Mouse (Mus musculus) embryonic facial prominence, embryonic 14.5 days (tissue): ENCODE results near the gene Tmem184b. TPM values are rescaled to one million over a fixed set of nuclear protein-coding genes. Genes with fewer than 3 reads are reported as not detected.

Experiments
- ATAC-seq: fragments of 200-750 bp; cut with Nextera tagmentation; 2 replicates; pipeline ENCODE4 v1.8.0; 2017; ENCODE audit warnings: low read depth, moderate number of reproducible peaks, moderate TSS enrichment
- DNase-seq: peaks from one replicate; pipeline ENCODE4 v3.0.0-alpha.2; 2015; ENCODE audit warnings: low spot score
- H3K27ac ChIP-seq: fragments of 300-500 bp; sonication (generic); replicated peaks from 2 replicates; pipeline ENCODE4 v1.5.1; 2014; ENCODE audit warnings: low read depth, mild to moderate bottlenecking, low read length, moderate library complexity
- H3K27me3 ChIP-seq: fragments of 300-500 bp; sonication (generic); replicated peaks from 2 replicates; pipeline ENCODE4 v1.6.1; 2014; ENCODE audit warnings: low read length; ENCODE audit not compliant: control insufficient read depth, insufficient read depth
- H3K36me3 ChIP-seq: fragments of 300-500 bp; sonication (generic); 2 replicates; pipeline ENCODE4 v1.6.1; 2014; ENCODE audit warnings: low read length, mixed read lengths; ENCODE audit not compliant: control insufficient read depth, insufficient read depth
- H3K4me1 ChIP-seq: fragments of 300-500 bp; sonication (generic); 2 replicates; pipeline ENCODE4 v1.6.1; 2014; ENCODE audit warnings: antibody characterized with exemption, low read length; ENCODE audit not compliant: control insufficient read depth, insufficient read depth
- H3K4me2 ChIP-seq: fragments of 300-500 bp; sonication (generic); 2 replicates; pipeline ENCODE4 v1.6.1; 2014; ENCODE audit warnings: low read depth, mild to moderate bottlenecking, low read length, moderate library complexity, mixed read lengths
- H3K4me3 ChIP-seq: fragments of 300-500 bp; sonication (generic); 2 replicates; pipeline ENCODE4 v1.5.1; 2014; ENCODE audit warnings: low read depth, mild to moderate bottlenecking, low read length
- H3K9ac ChIP-seq: fragments of 300-500 bp; sonication (generic); 2 replicates; pipeline ENCODE4 v1.6.1; 2014; ENCODE audit warnings: low read depth, mild to moderate bottlenecking, low read length, moderate library complexity, mixed read lengths
- H3K9me3 ChIP-seq: fragments of 300-500 bp; sonication (generic); 2 replicates; pipeline ENCODE4 v1.6.1; 2016; ENCODE audit warnings: low read length; ENCODE audit not compliant: control insufficient read depth
- WGBS: fragments of 180-500 bp; shearing (Covaris S2); extraction: QIAGEN DNeasy Blood & Tissue Kit; methylation state at CpG from one replicate; pipeline ENCODE4 v1.1.7; 2014; 5-methylcytosine and 5-hydroxymethylcytosine counted together
- polyA plus RNA-seq: library from polyadenylated mRNA; unstranded; fragments of >200 nt; fragmentation: Nextera tagmentation; extraction: Ambion mirVana; gene quantifications from 2 replicates; pipeline ENCODE4 v1.2.1, GENCODE M21; 2014

The Tmem184b gene
- polyA plus RNA-seq, 1 experiment from 2014 or later = 77.6 TPM

- ATAC-seq (no peak), DNase-seq (no peak)
- Histone ChIP-seq H3K4me2 (no peak overlapping the region), H3K27ac (no peak overlapping the region), H3K4me3 (no peak overlapping the region), H3K36me3 (peaks cover 74% of the 10 kb centered on the region), H3K4me1 (no peaks in the 10 kb centered on the region), H3K9ac (no peak overlapping the region), H3K9me3 (no peaks in the 10 kb centered on the region), H3K27me3 (no peaks in the 10 kb centered on the region)
- WGBS = 75% methylated on average over 7 of the region's 7 CpGs
Measured at GRCm38 (mm10) chr15:79370281-79370843, 33.0 kb downstream of the Tmem184b start.

GRCm38 (mm10) chr15:79369452-79370280 is 33.7 kb downstream of the Tmem184b start:
- DNase-seq (no peak), ATAC-seq (no peak)
- Histone ChIP-seq H3K27me3 (no peaks in the 10 kb centered on the region), H3K4me2 (no peak overlapping the region), H3K4me3 (no peak overlapping the region), H3K36me3 (peaks cover 74% of the 10 kb centered on the region), H3K9me3 (no peaks in the 10 kb centered on the region), H3K27ac (no peak overlapping the region), H3K4me1 (no peaks in the 10 kb centered on the region), H3K9ac (no peak overlapping the region)
- WGBS = 55% methylated on average over 15 of the region's 15 CpGs

DNA sequence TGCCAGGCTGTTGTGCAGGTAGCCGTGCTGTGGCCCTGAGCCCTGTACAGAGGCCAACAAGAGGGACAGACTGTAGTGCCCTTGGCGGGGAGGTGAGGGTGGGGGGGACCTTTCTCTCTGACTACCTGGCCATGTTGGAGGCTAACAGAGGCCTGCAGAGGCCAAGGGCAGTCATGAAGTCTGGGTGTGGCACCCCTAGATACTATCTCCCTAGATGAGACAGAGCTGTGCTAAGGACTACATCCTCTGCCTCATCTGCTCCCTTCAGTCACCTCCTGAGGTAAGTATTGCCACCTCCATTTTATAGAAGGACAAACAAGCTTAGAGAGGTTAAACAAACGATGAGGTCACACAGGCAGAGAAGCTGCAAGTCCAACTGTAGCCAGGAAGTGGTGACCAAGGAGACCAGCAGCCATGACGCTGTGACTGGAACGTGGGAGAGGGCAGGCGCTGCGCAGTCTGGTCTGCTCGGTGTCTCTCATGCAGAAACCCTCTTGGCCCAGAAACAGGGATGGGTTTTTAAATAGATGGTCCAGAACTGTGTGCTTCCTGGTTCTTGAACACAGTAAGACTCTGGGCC is 34.4 kb downstream of the Tmem184b start:
- no peak overlapping the region for H3K27ac ChIP-seq
- no peaks in the 10 kb centered on the region for H3K9me3 ChIP-seq
- no peak overlapping the region for H3K4me2 ChIP-seq
- 80% methylated on average over 8 of the region's 8 CpGs for WGBS
- no peak overlapping the region for H3K4me3 ChIP-seq
- DNase-seq = no peak
- no peak overlapping the region for H3K9ac ChIP-seq
- H3K4me1 ChIP-seq = no peaks in the 10 kb centered on the region
- H3K36me3 ChIP-seq = peaks cover 77% of the 10 kb centered on the region
- ATAC-seq = no peak
- no peaks in the 10 kb centered on the region for H3K27me3 ChIP-seq

DNA sequence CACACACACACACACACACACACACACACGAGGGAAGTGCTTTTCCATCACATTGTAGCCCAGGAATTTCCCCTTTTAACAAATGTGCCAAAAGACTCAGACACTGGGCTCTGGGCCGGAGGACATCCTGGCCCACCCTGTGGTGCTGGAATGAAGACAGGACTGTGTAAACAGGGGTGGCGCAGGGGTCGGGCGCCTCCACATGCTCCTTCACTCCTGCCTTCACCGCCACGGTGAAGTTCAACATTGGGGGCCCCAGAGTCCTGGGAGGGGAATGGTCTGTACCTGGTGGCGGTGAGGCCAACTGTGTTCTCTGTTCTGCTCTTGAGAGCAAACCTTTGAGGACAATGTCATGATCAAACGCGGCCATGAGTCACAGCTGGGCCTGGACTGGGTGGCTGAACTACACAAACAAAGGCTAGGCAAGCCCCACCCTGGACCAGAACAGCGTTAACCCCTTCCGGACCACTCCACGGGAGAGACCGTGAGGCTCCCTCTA is 35.0 kb downstream of the Tmem184b start:
- H3K4me2 ChIP-seq = no peak overlapping the region
- no peak overlapping the region for H3K9ac ChIP-seq
- no peaks in the 10 kb centered on the region for H3K27me3 ChIP-seq
- WGBS = 60% methylated on average over 14 of the region's 14 CpGs
- no peaks in the 10 kb centered on the region for H3K9me3 ChIP-seq
- no peaks in the 10 kb centered on the region for H3K4me1 ChIP-seq
- H3K4me3 ChIP-seq = no peak overlapping the region
- H3K27ac ChIP-seq = no peak overlapping the region
- DNase-seq (no peak), ATAC-seq (peak; percentile 56; the same call in 1 of the 2 replicates)
- H3K36me3 ChIP-seq = peaks cover 79% of the 10 kb centered on the region

- peaks cover 81% of the 10 kb centered on the region for H3K36me3 ChIP-seq
- H3K27ac ChIP-seq = no peak overlapping the region
- H3K27me3 ChIP-seq = no peaks in the 10 kb centered on the region
- no peak overlapping the region for H3K4me2 ChIP-seq
- 87% methylated on average over 5 of the region's 5 CpGs for WGBS
- no peak overlapping the region for H3K9ac ChIP-seq
- ATAC-seq = no peak
- H3K9me3 ChIP-seq = no peaks in the 10 kb centered on the region
- DNase-seq = no peak
- no peak overlapping the region for H3K4me3 ChIP-seq
- H3K4me1 ChIP-seq = no peaks in the 10 kb centered on the region
Measured at GRCm38 (mm10) chr15:79366402-79366801, 37.0 kb downstream of the Tmem184b start.

GRCm38 (mm10) chr15:79365068-79365467 is 38.3 kb downstream of the Tmem184b start:
- Histone ChIP-seq H3K27ac (no peak overlapping the region), H3K36me3 (peaks cover 85% of the 10 kb centered on the region)
- WGBS = 97% methylated on average over 12 of the region's 12 CpGs

GRCm38 (mm10) chr15:79364120-79364519 is 39.2 kb downstream of the Tmem184b start:
- peaks cover 8% of the 10 kb centered on the region for H3K4me1 ChIP-seq

More at GRCm38 (mm10) chr15:79365068-79365467, 38.3 kb downstream of the Tmem184b start:
- Histone ChIP-seq H3K4me3 (no peak overlapping the region), H3K9ac (no peak overlapping the region), H3K27me3 (no peaks in the 10 kb centered on the region), H3K4me1 (peaks cover 4% of the 10 kb centered on the region), H3K9me3 (no peaks in the 10 kb centered on the region), H3K4me2 (no peak overlapping the region)
- no peak for DNase-seq
- ATAC-seq = no peak

DNA sequence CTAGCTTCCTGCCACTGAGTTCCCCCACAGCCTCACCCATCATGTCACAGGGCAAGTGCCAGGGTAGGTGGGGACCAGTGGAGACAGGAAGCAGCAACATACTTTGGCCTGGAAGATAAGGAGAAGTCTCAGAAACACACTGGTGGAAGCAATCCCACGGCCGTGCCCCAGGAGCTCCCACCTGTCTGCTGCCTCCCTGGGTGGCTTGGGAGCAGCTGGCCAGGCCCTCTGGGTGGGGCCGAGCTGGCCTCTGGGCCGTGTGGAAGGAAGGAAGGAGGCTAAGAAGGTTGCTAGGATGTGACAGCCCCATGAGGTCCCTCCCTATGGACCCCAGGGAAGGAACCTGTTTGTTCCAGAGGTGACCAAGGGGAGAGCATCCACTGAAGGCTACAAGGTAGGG is 42.3 kb downstream of the Tmem184b start:
- Histone ChIP-seq H3K9ac (0 out of 2 replicates have a peak overlapping the region, but pooled peaks have one; percentile 30), H3K27me3 (no peaks in the 10 kb centered on the region), H3K27ac (no peak overlapping the region), H3K36me3 (peaks cover 51% of the 10 kb centered on the region), H3K4me2 (no peak overlapping the region), H3K4me1 (peaks cover 20% of the 10 kb centered on the region), H3K9me3 (no peaks in the 10 kb centered on the region), H3K4me3 (no peak overlapping the region)
- no peak for DNase-seq
- ATAC-seq = no peak
- WGBS = 70% methylated on average over 4 of the region's 4 CpGs

More at GRCm38 (mm10) chr15:79364120-79364519, 39.2 kb downstream of the Tmem184b start:
- Histone ChIP-seq H3K4me2 (no peak overlapping the region), H3K9ac (no peak overlapping the region), H3K36me3 (peaks cover 76% of the 10 kb centered on the region), H3K9me3 (no peaks in the 10 kb centered on the region), H3K27me3 (no peaks in the 10 kb centered on the region), H3K27ac (no peak overlapping the region), H3K4me3 (no peak overlapping the region)
- 26% methylated on average over 6 of the region's 6 CpGs for WGBS
- DNase-seq (no peak), ATAC-seq (no peak)
